Mouse (Mus musculus): ENCODE results near the gene Slc25a47. TPM values are rescaled to one million over a fixed set of nuclear protein-coding genes. Genes with fewer than 3 reads are reported as not detected.
A peak's percentile ranks its signal among the peaks of the same experiment; 100 is the strongest.

Slc25a47 gene
- 1 to 10 TPM in 1 of 3 experiments, under 1 TPM in 2; 0.83 to 1.0 (median 0.99) TPM for polyA plus RNA-seq (2017; shearing (Covaris generic))

DNA sequence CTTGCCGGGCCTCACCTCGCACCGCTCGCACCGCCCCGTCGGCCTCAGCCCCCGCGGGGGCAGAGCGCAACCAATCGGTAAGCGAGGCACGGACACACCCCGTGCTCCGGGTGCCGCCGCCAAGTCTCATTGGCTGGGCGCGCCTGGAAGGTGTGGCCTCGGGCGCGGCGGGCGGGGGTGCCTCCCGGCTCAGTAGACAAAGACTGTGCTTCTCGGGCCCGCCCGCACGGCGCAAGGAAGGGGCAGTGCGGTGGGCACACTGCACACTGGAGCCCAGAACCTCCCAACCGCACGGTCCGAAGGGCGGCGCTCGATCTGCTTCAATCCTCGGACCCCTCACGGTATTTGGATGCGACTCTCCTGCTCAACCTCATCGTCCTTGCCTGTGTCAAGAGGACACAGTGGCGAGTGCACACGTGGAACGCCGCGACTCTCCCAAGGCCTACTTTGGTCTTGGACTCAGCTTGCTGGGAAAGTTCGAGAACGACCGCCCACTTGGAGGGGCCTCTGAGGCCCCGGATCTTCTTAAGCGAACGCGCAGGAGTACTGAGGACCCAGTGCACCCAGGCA, at the start of gene Slc25a47, which contains the start of gene Slc25a29:
TSS of gene Slc25a47 (plus strand) at position 207 of the 570 bp plus-strand sequence.
TSS of gene Slc25a29 (minus strand) at position 44 of the 570 bp plus-strand sequence.
- peak; percentile 97 for ATAC-seq

- no peak for ATAC-seq
These were observed 48.5 kb upstream of the Slc25a47 start for GRCm38 (mm10) chr12:108787329-108787728.

GRCm38 (mm10) chr12:108792152-108792545, 43.7 kb upstream of the Slc25a47 start:
- peak; percentile 38 for ATAC-seq

- ATAC-seq, result peak; percentile 84
These were observed 43.0 kb upstream of the Slc25a47 start, which contains the start of gene Yy1 for GRCm38 (mm10) chr12:108792546-108793452. Gene Yy1 (plus strand): TSS chr12:108792973.

DNA sequence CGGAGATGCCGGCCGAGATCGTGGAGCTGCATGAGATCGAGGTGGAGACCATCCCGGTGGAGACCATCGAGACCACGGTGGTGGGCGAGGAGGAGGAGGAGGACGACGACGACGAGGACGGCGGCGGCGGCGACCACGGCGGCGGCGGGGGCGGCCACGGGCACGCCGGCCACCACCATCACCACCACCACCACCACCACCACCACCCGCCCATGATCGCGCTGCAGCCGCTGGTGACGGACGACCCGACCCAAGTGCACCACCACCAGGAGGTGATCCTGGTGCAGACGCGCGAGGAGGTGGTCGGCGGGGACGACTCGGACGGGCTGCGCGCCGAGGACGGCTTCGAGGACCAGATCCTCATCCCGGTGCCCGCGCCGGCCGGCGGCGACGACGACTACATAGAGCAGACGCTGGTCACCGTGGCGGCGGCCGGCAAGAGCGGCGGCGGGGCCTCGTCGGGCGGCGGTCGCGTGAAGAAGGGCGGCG, 42.3 kb upstream of the Slc25a47 start:
- no peak for ATAC-seq

DNA sequence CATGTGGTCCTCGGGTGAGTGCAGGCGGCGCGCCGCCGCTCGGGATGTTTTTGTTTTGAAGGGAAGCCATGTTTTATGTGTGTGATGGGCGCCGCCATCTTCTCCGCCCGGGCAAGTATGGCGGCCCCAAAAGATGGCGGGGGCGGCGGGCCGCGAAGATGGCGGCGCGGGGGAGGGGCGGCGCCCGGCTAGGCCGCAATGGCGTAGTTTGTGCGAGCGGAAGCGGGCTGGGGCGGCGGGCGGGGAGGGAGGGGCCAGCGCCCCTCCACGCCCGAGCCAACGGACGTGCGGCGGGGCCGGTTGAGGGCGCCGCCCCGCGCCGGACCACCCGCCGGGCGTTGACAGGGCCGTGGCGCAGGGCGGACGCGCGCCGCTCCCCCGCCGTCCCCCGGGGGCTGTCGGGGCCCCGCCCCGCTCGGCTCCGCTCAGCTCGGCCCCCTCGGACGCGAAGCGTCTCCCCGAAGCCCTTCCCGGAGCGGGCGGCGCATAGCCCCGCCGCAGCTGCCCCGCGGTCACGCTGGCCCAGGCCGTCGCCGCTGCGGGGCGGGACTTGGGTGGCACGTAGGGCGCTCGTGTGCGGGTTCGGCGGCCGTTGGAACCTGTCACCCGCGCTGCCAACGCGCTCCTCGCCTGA, 41.7 kb upstream of the Slc25a47 start:
- peak; percentile 26 for ATAC-seq

DNA sequence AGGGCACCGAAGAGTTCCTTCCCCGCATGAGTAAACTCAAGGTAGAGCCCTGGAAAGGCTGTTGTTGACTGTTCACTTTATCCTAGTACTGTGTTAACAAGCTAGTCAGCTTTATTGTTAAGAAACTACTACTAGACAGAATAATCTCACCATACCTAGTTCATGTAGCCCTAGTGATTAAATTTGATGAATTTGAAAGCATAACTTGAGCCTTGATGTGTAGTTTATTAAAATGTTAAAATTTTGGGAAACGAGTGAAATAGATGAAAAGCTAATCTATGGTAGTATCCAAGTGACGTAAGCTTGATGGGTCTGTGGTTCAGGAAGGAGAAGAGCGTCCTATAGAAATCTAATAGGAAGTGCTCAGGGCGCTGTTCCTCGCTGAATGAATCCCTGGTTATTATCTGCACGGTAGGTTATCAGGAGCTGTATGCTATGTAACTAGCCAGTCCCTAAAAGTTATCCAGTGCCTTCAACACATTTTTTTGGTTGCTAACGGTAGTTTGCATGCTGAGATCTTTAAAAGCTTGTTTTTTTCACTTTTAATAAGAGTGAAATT, 40.8 kb upstream of the Slc25a47 start:
- ATAC-seq, result no peak

- ATAC-seq, result no peak
These were observed 34.2 kb upstream of the Slc25a47 start for GRCm38 (mm10) chr12:108801613-108802012.

GRCm38 (mm10) chr12:108804388-108804787, 31.5 kb upstream of the Slc25a47 start:
- no peak for ATAC-seq

DNA sequence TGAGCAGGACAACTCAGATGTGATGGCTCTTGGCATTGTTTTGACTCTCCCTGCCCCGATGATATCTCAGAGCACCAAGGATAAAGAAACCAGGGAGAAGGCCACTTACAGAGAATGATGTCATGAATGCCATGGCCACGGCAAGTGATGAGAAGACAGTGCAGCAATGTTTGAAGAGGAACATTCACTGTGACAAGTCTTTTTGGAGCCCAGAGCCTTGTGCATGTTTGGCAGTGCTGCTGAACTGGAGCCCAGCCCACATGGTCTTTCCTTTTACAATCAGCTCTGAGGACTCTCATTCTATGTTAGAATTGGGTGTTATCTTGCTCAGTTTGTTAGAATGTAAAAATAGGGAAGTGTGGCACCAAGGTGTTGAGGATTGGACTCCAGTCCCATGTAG, 27.4 kb upstream of the Slc25a47 start:
- ATAC-seq, result no peak

- ATAC-seq, result no peak
These were observed 26.1 kb upstream of the Slc25a47 start for GRCm38 (mm10) chr12:108809771-108810170.

DNA sequence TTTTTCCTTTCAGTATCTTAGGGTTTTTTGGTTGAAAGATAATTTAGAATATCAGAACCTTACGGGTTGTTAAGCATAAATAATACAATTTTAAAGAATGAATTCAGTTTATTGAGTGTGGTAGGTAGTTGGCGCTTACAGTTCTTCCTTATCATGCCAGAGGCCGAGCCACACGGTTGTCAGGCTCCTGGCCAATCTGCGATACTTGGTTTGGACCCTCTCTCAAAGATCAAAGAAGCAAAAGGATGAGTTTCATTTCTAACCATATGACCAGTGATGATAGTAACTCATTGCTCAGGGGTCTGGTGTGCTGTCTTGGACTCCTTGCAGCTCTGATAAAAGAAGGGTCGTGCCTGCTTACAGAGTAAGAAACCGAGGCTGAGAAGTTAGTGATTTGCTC, 25.5 kb upstream of the Slc25a47 start:
- ATAC-seq, result no peak

DNA sequence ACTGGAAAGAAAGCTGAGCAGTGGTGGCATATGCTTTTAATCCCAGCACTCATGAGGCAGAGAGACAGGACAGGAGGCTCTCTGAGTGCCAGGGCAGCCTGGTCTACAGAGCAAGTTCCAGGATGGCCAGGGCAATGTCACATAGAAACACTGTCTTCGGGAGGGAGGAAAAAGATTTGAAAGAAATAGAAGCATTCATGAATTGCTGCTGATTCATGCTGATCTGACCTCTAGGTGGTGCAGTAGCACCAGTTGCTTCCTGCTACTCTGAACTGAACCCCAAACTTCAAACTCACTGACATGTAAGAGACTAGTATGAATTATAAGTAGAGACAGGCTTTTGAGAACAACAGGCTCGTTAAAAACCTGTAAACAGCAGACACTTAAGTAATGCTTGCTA, 24.7 kb upstream of the Slc25a47 start:
- ATAC-seq, result peak; percentile 50

GRCm38 (mm10) chr12:108812463-108812862, 23.4 kb upstream of the Slc25a47 start:
- ATAC-seq, result no peak

DNA sequence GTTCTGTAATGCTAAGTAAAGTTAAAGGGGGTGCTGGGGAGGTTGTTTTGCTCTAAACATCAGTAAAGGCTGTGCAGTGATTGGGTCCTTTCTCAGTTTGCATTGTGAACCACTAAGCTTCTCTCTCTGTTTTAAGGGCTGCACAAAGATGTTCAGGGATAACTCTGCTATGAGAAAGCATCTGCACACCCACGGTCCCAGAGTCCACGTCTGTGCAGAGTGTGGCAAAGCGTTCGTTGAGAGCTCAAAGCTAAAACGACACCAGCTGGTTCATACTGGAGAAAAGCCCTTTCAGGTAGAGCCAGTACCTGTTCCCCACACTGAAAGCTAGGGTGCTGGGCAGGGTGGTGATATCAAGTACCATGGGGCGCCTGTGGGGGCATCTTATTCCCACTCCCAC, 21.4 kb upstream of the Slc25a47 start:
- no peak for ATAC-seq

- ATAC-seq, result no peak
These were observed 19.3 kb upstream of the Slc25a47 start for GRCm38 (mm10) chr12:108816569-108816968.

- ATAC-seq, result no peak
These were observed 15.4 kb upstream of the Slc25a47 start for GRCm38 (mm10) chr12:108820461-108820860.

DNA sequence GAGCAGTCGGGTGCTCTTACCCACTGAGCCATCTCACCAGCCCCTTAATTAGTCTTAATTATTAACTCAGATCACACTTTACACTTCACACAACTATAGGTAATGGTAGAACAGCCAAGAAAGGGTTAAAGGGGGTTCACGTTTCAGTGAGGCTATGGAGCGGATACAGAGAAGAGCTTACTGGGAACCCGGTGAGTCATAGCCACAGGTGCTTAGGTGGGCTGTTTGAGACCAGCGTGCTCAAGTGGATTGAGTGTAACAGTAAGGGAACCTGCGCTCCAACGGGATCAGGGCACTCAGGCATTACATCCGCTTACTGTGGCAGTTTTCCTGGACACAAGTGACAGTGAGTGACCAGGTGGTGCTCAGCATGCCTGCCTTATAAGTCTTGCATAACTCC, 12.8 kb upstream of the Slc25a47 start:
- ATAC-seq, result no peak

DNA sequence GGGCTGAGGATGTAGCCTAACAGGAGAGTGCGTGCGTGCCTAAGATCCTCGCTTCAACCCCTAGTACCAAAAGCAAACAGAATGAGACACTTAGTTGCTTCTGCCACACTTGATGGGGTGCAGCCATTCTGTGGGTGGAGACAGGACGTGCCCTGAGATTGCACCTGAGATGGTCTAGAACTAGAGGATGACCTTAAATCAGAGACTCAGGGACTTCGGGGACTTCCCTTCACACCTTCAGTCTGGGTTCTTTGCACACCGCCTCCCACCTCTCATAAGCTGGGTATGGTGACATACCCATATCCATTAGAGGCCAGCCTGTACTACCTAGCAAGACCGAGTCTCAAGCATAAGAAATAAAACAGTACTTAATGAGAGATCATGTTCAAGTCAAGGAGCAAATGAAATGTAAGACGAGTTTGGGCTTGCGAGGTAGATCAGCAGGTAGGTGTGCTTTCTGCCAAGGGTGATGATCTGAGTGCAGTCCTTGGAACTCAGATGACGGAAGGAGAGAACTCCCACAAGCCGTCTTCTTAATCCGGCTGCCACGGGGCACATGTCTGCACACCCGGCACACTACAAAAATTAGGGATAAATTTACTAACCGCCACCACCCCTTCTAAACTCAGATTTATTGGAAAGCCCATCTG, 11.5 kb upstream of the Slc25a47 start:
- ATAC-seq, result peak; percentile 48

GRCm38 (mm10) chr12:108825561-108826224, 10.2 kb upstream of the Slc25a47 start:
- no peak for ATAC-seq

GRCm38 (mm10) chr12:108826282-108826957, 9.4 kb upstream of the Slc25a47 start:
- ATAC-seq, result no peak

All from inflammation-experienced regulatory T-cells, adult 6 months (primary cell).